Mouse (Mus musculus) ES-E14 (cell line): ENCODE measurements at regions not wholly inside any gene's neighbourhood (a gene's known extent, or its start where the extent isn't known, plus 50 kb on each side); places are given as distances from the start of the nearest gene placed in this dataset.

Source experiments
- MAFK ChIP-seq: IDR thresholded peaks from 2 replicates; pipeline ENCODE4 v1.6.1; 2014; ENCODE audit warnings: mild to moderate bottlenecking, low read depth, low read length, inconsistent platforms; ENCODE audit not compliant: insufficient read depth
- ZC3H11A ChIP-seq: IDR thresholded peaks from 2 replicates; pipeline ENCODE4 v1.6.1; 2012; ENCODE audit warnings: low read depth, mild to moderate bottlenecking, inconsistent platforms, low read length, borderline replicate concordance
- ZNF384 ChIP-seq: IDR thresholded peaks from 2 replicates; pipeline ENCODE4 v1.6.1; 2012; ENCODE audit warnings: low read depth, low read length, inconsistent platforms

- TF ChIP-seq ZNF384 (no peak), MAFK (no peak), ZC3H11A (no peak)
These were observed 541.2 kb downstream of the Bcl11a start for GRCm38 (mm10) chr11:24619021-24619420.
